Mouse (Mus musculus) midbrain, embryonic 10.5 days (tissue): ENCODE measurements around the gene Fto. TPM values are rescaled to one million over a fixed set of nuclear protein-coding genes. Genes with fewer than 3 reads are reported as not detected.
A peak's percentile ranks its signal among the peaks of the same experiment; 100 is the strongest.

Experiments used
- DNase-seq: peaks from one replicate; pipeline ENCODE4 v3.0.0-alpha.2; 2017; ENCODE audit warnings: low spot score
- H3K27ac ChIP-seq: fragments of 300-500 bp; sonication (generic); replicated peaks from 2 replicates; pipeline ENCODE4 v1.5.1; 2016; ENCODE audit warnings: mild to moderate bottlenecking
- H3K27me3 ChIP-seq: fragments of 300-500 bp; sonication (generic); 2 replicates; pipeline ENCODE4 v1.6.1; 2016; ENCODE audit warnings: low read depth, mild to moderate bottlenecking; ENCODE audit not compliant: poor library complexity, severe bottlenecking
- H3K36me3 ChIP-seq: fragments of 300-500 bp; sonication (generic); 2 replicates; pipeline ENCODE4 v1.6.1; 2016; ENCODE audit warnings: mild to moderate bottlenecking, moderate library complexity
- H3K4me1 ChIP-seq: fragments of 300-500 bp; sonication (generic); 2 replicates; pipeline ENCODE4 v1.6.1; 2016
- H3K4me3 ChIP-seq: fragments of 300-500 bp; sonication (generic); 2 replicates; pipeline ENCODE4 v1.5.1; 2016; ENCODE audit warnings: mild to moderate bottlenecking, moderate library complexity
- H3K9me3 ChIP-seq: fragments of 300-500 bp; sonication (generic); replicated peaks from 2 replicates; pipeline ENCODE4 v1.6.1; 2016; ENCODE audit warnings: mild to moderate bottlenecking
- WGBS: fragments of 180-500 bp; shearing (Covaris S2); methylation state at CpG from one replicate; pipeline ENCODE4 v1.1.7; 2016; 5-methylcytosine and 5-hydroxymethylcytosine counted together
- polyA plus RNA-seq: library from polyadenylated mRNA; unstranded; fragments of >200 nt; fragmentation: Nextera tagmentation; extraction: Ambion mirVana; gene quantifications from 2 replicates; pipeline ENCODE4 v1.2.1, GENCODE M21; 2016

The Fto gene
- 91.3 and 105 TPM in 2 replicates for polyA plus RNA-seq

- Histone ChIP-seq H3K27ac (peak within 1 kb of the TSS; percentile 92), H3K4me1 (peaks cover 28% of the 10 kb centered on the region), H3K27me3 (no peaks in the 10 kb centered on the region), H3K9me3 (no peaks in the 10 kb centered on the region), H3K4me3 (peak within 1 kb of the TSS; percentile 70), H3K36me3 (peaks cover 10% of the 10 kb centered on the region)
- WGBS, result 1% methylated on average over 59 of the region's 59 CpGs
- DNase-seq, result peak; percentile 98
These were observed at the start of gene Fto, which contains the start of gene Rpgrip1l for GRCm38 (mm10) chr8:91312835-91313832. TSS of gene Fto (plus strand) at chr8:91313525. TSS of gene Rpgrip1l (minus strand) at chr8:91313262.

- Histone ChIP-seq H3K9me3 (no peaks in the 10 kb centered on the region), H3K4me3 (no peak overlapping the region), H3K27me3 (no peaks in the 10 kb centered on the region), H3K4me1 (no peaks in the 10 kb centered on the region), H3K27ac (no peak overlapping the region), H3K36me3 (peaks cover 10% of the 10 kb centered on the region)
- WGBS, result 87% methylated on average over 3 of the region's 3 CpGs
- no peak for DNase-seq
These were observed 49.4 kb upstream of the Fto start for GRCm38 (mm10) chr8:91263939-91264338.

- Histone ChIP-seq H3K4me1 (no peaks in the 10 kb centered on the region), H3K27me3 (no peaks in the 10 kb centered on the region), H3K36me3 (peaks cover 13% of the 10 kb centered on the region), H3K4me3 (no peak overlapping the region), H3K9me3 (no peaks in the 10 kb centered on the region), H3K27ac (no peak overlapping the region)
- no peak for DNase-seq
These were observed 48.8 kb upstream of the Fto start for GRCm38 (mm10) chr8:91264564-91264963.

GRCm38 (mm10) chr8:91269374-91269958 lies 43.9 kb upstream of the Fto start:
- 81% methylated on average over 2 of the region's 2 CpGs for WGBS
- Histone ChIP-seq H3K4me3 (no peak overlapping the region), H3K27me3 (no peaks in the 10 kb centered on the region), H3K9me3 (no peaks in the 10 kb centered on the region), H3K27ac (no peak overlapping the region), H3K4me1 (no peaks in the 10 kb centered on the region), H3K36me3 (peaks cover 36% of the 10 kb centered on the region)
- DNase-seq, result no peak

- DNase-seq, result no peak
- no peak overlapping the region for H3K27ac ChIP-seq
- H3K27me3 ChIP-seq, result no peaks in the 10 kb centered on the region
- H3K4me3 ChIP-seq, result no peak overlapping the region
- WGBS, result 98% methylated on average over 5 of the region's 5 CpGs
- no peaks in the 10 kb centered on the region for H3K4me1 ChIP-seq
- H3K36me3 ChIP-seq, result peaks cover 42% of the 10 kb centered on the region
- peaks cover 4% of the 10 kb centered on the region; the same call in 1 of the 2 replicates for H3K9me3 ChIP-seq
These were observed 39.8 kb upstream of the Fto start for GRCm38 (mm10) chr8:91273493-91273892.

GRCm38 (mm10) chr8:91276337-91276736 lies 37.0 kb upstream of the Fto start:
- Histone ChIP-seq H3K27me3 (no peaks in the 10 kb centered on the region), H3K4me1 (no peaks in the 10 kb centered on the region), H3K4me3 (no peak overlapping the region), H3K27ac (no peak overlapping the region), H3K9me3 (peaks cover 4% of the 10 kb centered on the region; the same call in 1 of the 2 replicates), H3K36me3 (peaks cover 30% of the 10 kb centered on the region)
- 91% methylated on average over 2 of the region's 2 CpGs for WGBS
- DNase-seq, result no peak

- Histone ChIP-seq H3K27me3 (no peaks in the 10 kb centered on the region), H3K36me3 (peaks cover 24% of the 10 kb centered on the region), H3K27ac (no peak overlapping the region), H3K9me3 (peaks cover 4% of the 10 kb centered on the region; the same call in 1 of the 2 replicates), H3K4me3 (no peak overlapping the region), H3K4me1 (no peaks in the 10 kb centered on the region)
- no peak for DNase-seq
- WGBS, result 91% methylated on average over 5 of the region's 5 CpGs
These were observed 35.3 kb upstream of the Fto start for GRCm38 (mm10) chr8:91278060-91278459.

- H3K9me3 ChIP-seq, result peaks cover 4% of the 10 kb centered on the region; the same call in 1 of the 2 replicates
- WGBS, result 89% methylated on average over 11 of the region's 11 CpGs
- no peak for DNase-seq
- H3K4me3 ChIP-seq, result no peak overlapping the region
- H3K4me1 ChIP-seq, result no peaks in the 10 kb centered on the region
- no peak overlapping the region for H3K27ac ChIP-seq
- H3K27me3 ChIP-seq, result no peaks in the 10 kb centered on the region
- peaks cover 7% of the 10 kb centered on the region for H3K36me3 ChIP-seq
These were observed 32.7 kb upstream of the Fto start for GRCm38 (mm10) chr8:91280467-91281212.

- Histone ChIP-seq H3K27ac (no peak overlapping the region), H3K4me1 (no peaks in the 10 kb centered on the region), H3K27me3 (no peaks in the 10 kb centered on the region), H3K9me3 (no peaks in the 10 kb centered on the region), H3K4me3 (no peak overlapping the region), H3K36me3 (peaks cover 1% of the 10 kb centered on the region; the same call in 1 of the 2 replicates)
- WGBS, result 88% methylated on average over 8 of the region's 8 CpGs
- DNase-seq, result no peak
These were observed 31.8 kb upstream of the Fto start for GRCm38 (mm10) chr8:91281545-91281944.

- Histone ChIP-seq H3K4me1 (no peaks in the 10 kb centered on the region), H3K36me3 (0 out of 2 replicates have a peak, but pooled peaks cover 5% of the 10 kb centered on the region), H3K27me3 (no peaks in the 10 kb centered on the region), H3K4me3 (no peak overlapping the region), H3K9me3 (no peaks in the 10 kb centered on the region), H3K27ac (no peak overlapping the region)
- no peak for DNase-seq
- 81% methylated on average over 5 of the region's 5 CpGs for WGBS
These were observed 30.7 kb upstream of the Fto start for GRCm38 (mm10) chr8:91282655-91283054.

GRCm38 (mm10) chr8:91283815-91284214 lies 29.5 kb upstream of the Fto start:
- H3K36me3 ChIP-seq, result 0 out of 2 replicates have a peak, but pooled peaks cover 5% of the 10 kb centered on the region
- WGBS, result 95% methylated on average over 1 of the region's 1 CpGs
- no peak for DNase-seq
- H3K4me3 ChIP-seq, result no peak overlapping the region
- H3K4me1 ChIP-seq, result no peaks in the 10 kb centered on the region
- no peaks in the 10 kb centered on the region for H3K27me3 ChIP-seq
- no peak overlapping the region for H3K27ac ChIP-seq
- no peaks in the 10 kb centered on the region for H3K9me3 ChIP-seq

- Histone ChIP-seq H3K9me3 (no peaks in the 10 kb centered on the region), H3K4me3 (no peak overlapping the region), H3K36me3 (0 out of 2 replicates have a peak, but pooled peaks cover 5% of the 10 kb centered on the region), H3K4me1 (no peaks in the 10 kb centered on the region), H3K27me3 (no peaks in the 10 kb centered on the region), H3K27ac (no peak overlapping the region)
- no peak for DNase-seq
- WGBS, result 89% methylated on average over 8 of the region's 8 CpGs
These were observed 27.1 kb upstream of the Fto start for GRCm38 (mm10) chr8:91286237-91286636.
